Mouse (Mus musculus) gastrocnemius, postnatal 14 days (tissue): ENCODE measurements around the gene Rab17. TPM values are rescaled to one million over a fixed set of nuclear protein-coding genes. Genes with fewer than 3 reads are reported as not detected.
A peak's percentile ranks its signal among the peaks of the same experiment; 100 is the strongest.

Experiments used
- DNase-seq: peaks from one replicate; pipeline ENCODE4 v3.0.0; 2021; ENCODE audit warnings: mixed read lengths
- intact Hi-C: fragments of 180-260 bp; cut with DNase I; formaldehyde crosslinking; loops from one replicate; pipeline ENCODE4 v1.15.1; 2025; ENCODE audit warnings: low total_unique reads
- total RNA-seq, 2 experiments: library from RNA; stranded (reverse); gene quantifications; 2 replicates each; pipeline ENCODE4 v1.2.3; 2021

Gene Rab17
- total RNA-seq, 2 experiments from 2014 or later = 0.31 TPM; not detected in 1

DNA sequence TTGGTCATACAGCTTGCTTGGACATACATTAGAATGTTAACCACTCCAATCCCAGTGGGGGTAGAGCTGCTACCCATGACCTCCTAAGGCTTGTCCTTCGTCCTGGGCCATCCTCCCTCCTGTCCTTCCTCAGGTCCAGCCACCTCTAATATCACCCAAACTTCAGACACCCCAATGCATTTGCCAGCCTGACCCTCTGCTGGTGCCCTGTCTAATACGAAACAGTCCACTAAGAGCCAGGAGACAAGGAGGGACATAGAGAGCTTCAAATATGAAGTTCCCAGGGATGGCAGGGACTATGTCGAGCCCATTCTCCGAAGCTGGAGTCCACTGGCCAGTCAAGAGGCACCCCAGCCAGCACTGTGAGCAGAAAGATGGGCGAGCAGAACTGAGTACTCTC lies 28.2 kb upstream of the Rab17 start:
- intact Hi-C loops = no loop called here
- no peak for DNase-seq

DNA sequence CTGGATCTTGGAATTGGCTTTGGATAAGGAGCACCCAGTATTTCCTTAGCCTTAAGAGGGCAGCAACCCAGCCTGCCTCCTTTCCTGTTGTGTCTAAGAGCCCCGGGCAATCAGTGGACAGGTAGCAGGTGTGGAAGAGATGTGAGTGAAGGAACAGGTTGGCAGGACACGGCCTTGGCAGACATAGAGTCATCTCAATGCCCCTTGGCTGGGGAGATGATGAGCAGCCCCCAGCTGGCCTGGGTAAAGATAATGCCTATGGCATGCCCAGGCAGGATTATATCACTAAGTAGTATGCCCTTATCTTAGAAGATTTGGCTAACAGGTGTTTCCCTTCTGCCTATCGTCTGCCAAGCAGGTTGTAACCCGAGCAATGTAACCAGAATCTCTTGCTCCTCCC lies 27.7 kb upstream of the Rab17 start:
- no peak for DNase-seq
- intact Hi-C loops = no loop called here

DNA sequence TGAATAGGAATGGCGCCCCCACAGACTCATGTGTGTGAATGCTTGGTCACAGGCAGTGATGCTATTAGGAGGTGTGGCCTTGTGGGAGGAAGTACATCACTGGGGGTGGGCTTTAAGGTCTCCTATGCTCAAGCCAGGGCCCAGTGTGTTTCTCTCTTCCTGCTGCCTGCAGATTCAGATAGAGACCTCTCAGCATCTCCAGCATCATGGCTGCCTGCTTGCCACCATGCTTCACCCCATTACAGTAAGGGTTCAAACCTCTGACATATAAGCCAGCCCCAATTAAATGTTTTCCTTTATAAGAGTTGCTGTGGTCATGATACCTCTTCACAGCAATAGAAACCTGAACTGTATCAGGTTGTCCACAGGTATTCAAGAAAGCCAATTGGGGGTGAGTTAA lies 26.5 kb upstream of the Rab17 start:
- intact Hi-C loops = no loop called here
- DNase-seq = no peak

DNA sequence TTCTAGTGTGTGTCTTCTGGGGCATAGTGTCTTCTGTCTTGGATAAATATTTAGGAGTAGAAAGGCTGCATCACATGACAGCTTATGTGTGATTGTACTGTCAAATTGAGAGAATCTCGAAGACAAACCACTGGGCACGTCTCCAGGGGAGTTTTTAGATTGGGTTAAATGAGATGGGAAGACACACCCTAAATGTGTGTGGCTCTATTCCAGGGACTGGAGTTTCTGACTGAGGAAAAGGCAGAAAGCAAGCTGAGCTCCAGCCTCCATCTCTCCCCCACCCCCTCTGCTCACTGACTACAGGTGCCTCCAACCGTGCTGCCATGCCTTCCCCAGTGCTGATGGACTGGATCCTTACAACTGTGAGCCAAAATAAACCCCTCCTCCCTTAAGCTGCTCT lies 11.9 kb upstream of the Rab17 start:
- no peak for DNase-seq
- intact Hi-C loops = no loop called here

DNA sequence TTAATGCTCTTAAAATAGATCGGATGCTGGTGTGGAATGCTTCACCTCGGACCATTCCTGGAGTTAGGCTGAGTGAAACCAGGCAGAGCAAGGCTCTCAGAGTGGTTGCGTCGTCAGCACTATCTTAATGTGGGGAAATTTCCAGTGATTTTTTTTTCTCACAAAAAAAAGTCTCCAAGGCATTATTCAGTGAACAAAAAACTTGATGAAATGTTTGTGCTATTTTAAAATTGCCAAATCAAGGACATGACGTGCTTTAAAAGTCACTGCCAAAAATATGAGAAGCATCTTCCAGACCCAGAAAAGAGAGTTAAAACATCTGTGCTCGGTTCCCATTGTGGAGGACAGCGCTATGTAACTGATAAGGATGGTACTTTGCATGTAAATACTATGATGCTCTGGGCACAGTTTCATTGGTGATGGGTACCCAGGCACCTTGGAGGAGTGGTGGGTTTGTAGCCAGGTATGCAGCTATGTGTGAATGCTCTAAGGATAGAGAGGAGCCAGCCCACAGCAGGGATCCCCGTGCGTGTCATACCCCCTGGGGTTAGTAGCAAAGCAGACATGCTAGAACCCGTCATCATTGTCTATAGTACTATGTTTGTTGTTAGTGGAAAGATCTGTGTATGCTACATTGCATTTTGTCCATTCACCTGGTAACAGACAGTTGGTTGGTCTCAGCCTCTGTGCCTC lies 11.3 kb upstream of the Rab17 start:
- DNase-seq = no peak
- intact Hi-C loops = no loop called here

DNA sequence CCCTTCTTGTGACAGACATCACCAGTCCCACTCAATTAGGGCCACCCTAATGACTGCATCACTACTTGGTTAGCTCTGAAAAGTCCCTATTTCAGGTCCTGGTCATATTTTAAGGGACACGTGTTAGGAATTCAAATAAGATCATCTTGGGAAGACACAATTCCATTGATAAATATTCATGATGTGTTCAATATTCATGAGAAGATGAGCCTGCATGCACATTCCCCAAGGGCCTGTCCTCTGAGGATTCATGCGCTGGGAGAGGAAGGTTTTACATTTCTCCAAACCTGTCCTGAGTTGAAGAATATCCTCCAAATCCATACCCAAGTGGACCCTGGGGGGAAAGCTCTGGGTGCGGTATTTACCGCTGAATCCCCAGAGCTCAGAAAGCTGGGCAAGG lies 6.5 kb upstream of the Rab17 start:
- intact Hi-C loops = no loop called here
- no peak for DNase-seq

DNA sequence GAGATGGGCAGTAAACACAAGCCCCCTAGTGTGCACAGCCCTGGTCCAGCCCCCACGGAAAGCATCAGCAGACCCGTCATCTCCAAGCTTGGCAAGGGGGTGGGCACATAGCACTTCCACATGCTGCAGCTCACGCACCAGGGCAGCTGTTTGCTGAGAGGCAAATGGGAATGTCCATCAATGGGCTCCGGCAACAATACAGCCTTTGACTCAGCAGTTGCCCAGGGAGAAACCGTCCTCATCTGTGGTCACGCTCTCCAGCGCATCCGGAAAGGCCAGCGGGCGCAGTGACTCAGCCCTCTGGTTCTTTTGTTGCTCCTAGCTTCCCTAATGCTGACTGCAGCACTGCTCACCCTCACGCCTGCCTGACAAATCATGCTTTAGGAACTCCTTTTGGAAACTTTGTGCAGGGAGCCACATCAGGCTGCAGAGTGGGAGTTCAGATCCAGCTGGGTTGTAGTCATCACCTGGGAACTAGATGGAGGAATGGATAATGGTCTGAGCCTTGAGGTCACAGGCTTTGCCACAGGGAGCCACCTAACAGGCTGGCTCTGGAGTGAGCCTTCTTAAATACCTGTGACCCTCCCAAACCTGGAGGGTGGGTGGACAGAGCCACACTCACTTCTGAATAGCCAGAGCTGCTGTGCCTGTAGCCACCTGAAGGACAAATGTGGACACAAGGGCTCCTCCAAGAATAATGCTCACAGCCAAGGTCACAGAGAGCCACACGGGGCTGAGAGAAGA lies 5.6 kb upstream of the Rab17 start:
- peak; percentile 44 for DNase-seq
- intact Hi-C loops = loop anchor here (5.0 kb wide), 1 partner anchor 122 kb away; no protein-coding TSS in a partner anchor

DNA sequence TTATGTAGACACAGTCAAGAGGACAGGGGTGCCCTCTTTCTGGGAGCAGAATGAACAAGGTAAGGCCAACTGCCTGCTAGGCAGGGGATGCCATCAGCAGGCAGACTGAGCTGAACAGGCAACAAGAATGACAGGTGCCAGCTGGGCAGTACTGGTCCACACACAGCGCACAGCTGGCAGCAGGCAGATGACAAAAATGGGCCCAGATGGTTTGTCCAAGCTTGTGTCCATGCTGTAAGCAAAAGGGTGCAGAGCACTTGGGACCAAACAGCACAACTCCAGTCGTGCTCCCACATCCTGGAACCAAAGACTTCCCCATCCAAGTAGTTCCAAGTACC lies 4.1 kb upstream of the Rab17 start:
- DNase-seq = no peak
- intact Hi-C loops = loop anchor here (5.0 kb wide), 1 partner anchor 124 kb away; no protein-coding TSS in a partner anchor

DNA sequence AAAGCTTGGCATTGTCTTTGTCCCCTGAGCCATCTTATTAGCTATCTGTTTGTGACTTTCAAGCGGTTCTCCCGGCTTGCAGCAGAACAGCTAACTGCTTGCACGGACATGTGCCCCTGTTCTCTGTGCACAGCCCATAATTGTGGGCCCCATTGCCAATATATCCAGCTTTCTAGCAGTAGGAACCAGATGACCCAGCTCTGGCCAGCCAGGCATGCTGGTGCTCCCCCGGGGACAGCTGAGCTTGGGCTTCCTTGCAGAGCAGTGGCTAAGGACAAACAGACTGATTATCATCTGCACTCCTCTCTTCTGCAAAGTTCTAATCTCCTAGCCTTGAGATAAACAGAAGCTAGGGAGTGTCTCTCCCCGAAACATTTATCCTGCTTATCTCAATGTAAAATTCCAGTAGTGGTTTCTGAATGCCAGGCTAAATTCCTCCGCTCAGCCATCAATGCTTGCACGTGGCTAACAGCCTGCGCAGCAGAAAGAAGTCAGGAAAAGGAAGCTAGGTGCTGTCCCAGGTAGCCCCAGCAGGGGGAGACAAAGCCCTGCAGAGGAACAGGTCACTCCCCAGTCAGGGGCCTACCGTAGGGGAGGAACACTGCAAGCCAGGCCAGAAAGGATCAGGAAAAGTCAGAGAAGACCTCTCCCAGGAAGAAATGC lies 3.6 kb upstream of the Rab17 start:
- intact Hi-C loops = loop anchor here (5.0 kb wide), 1 partner anchor 124 kb away; no protein-coding TSS in a partner anchor

DNA sequence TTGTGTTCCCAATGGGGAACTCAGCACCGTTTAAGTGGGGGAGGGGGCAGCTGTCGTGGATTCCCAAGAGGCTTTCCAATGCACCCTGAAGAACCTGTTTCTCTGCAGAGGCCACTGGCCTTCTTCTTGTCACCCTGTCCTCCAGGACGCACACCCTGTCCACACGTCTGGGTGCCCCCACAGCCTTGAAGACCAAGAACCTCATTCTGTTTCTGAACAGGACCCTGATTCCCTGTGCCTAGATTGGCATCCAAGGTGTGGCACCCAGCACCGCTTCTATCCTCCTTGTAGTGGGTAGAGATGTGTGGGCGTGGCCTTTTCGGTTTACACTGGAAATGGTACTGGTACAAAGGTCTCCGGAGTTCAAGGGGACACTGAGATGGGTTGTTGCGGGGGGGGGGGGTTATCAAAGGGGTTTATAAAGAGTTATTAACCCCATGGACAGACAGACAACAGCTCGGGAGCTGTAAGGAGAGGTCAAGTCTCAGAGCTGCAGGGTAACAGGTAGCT lies 475 bp upstream of the Rab17 start:
- no peak for DNase-seq
- intact Hi-C loops = loop anchor here (5.0 kb wide), 1 partner anchor 127 kb away; no protein-coding TSS in a partner anchor

More for the DNA sequence above, 3.6 kb upstream of the Rab17 start:
- peak; percentile 91 for DNase-seq

DNA sequence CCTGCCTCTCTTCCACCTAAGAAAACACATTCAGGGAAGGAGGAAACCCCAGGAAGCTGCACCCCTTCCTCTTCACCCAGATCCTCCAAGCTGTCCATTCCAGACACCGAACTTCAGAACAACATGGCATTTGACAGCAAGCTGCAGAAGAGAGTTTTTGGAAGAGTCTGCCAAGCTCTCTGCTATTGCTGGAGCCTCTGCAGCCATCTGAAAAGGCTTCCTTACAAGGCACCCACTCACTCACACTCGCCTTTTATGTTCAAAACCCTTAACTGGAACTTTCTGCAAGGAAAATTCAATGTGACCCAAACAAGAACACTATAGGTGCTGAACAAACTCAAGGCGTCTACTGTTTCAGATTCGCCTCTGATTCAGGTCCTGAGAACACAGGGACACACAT lies 812 bp downstream of the Rab17 start:
- intact Hi-C loops = no loop called here
- no peak for DNase-seq

DNA sequence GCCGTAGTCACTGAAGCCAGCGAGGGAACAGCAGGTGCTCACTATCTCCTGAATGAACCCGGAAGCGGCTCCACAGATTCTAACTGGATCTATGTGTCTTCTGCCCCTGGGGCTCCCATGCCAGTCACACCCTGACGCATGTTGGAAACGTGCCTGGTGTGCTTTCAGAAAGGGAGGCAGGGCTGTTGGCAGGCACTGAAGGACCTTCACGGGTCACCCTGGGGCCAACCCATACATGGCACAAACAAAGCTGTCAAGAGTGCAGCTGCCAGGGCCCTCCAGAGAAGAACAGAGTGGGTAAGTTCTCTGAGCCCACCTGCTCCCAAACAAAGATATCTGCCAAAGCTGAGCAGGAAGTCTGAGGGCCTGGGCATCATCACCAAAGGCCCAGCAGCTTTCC lies 1.9 kb downstream of the Rab17 start:
- intact Hi-C loops = no loop called here
- peak; percentile 56 for DNase-seq

DNA sequence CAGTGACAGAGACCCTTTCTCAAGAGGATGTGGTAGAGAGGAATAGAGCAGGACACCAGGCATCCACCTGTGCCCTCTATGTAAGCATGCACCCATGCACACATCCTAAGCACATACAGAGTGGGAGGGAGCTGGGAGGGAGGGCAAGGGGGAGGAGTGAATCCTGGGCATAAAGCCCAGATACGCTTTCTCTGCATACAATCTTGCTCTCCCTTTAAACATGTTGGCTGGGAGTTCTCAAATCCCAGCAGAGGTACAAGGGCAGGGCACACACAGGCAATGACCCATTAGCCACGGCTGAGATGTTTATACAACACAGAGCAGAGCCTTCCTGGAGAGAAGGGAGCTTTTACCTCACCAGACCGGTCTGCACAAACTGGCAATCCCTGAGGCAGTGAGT lies 6.5 kb downstream of the Rab17 start:
- DNase-seq = no peak
- intact Hi-C loops = no loop called here

DNA sequence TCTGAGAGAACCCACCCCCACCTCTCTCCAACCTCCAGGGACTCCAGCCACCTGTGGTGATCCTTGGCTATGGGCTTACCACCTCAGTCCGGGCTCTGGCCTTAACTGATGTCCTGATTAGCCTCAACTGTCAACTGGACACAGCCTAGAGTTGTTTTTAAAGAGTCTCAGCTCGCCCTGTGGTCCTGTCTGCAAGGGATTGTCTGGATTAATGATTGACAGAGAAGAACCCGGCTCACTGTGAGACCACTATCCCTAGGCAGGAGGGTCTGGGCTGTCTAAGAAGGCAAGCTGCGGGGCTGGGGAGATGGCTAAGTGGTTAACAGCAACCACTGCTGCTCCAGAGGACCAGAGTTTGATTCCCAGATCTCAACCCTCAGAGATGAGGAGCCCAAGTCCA lies 6.9 kb downstream of the Rab17 start:
- no peak for DNase-seq
- intact Hi-C loops = no loop called here

DNA sequence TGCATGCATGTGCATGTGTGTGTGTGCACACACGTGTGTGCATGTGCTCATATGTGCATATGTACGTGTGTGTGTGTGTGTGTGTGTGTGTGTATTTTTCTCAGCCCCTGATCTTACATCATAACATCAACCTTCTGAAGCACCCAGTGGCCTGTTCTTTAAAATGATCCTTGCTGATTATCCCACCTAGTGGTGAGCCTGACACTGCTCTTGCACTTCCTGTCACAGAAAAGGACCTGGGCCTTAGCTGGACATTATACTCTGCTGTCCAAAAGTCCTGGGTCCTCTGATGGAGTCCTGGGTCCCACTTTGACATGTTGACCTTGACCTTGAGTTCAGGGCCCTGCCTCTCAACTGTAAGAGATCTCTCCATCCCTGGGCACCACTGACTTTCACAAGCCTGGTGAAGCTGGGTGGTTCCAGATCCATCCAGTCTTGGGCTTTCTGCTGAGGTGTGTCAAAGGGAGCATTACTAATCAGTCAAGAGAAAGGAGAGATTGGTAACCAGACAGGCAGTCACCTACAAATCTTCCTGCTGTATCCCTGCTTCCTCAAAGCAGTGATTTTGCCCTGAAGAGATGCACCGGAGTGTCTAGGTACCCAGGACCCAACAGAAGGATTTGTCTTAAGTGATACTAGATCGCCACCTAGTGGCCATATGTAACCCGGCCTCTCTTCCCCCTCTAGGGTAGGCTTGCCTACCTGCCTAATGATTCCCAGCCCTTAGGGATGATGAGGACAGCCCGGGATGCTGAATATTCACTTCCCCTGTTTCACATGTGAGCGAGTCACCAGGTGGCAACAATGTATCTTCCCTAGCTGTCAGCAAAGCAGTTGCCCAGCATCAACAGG lies 13.0 kb downstream of the Rab17 start:
- peak; percentile 57 for DNase-seq
- intact Hi-C loops = loop anchor here (2.0 to 5.0 kb wide), 3 partner anchors 28 to 304 kb away; no protein-coding TSS in a partner anchor

DNA sequence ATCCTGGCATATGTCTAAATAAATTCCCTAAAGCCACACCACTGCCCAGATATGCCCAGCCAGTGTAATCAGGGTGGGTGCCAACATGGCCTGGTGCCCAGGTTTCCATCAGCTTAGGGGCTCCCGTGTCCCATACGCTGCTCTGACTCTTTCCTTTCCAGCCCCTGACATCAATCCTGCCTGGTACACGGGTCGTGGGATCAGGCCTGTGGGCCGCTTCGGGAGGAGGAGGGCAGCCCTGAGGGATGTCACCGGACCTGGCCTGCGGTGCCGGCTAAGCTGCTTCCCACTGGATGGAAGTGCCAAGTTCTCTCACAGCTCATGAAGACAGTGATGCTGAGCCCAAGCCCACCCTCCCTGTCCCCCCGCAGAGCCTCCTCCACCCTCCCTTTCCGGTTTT lies 15.8 kb downstream of the Rab17 start:
- intact Hi-C loops = no loop called here

DNA sequence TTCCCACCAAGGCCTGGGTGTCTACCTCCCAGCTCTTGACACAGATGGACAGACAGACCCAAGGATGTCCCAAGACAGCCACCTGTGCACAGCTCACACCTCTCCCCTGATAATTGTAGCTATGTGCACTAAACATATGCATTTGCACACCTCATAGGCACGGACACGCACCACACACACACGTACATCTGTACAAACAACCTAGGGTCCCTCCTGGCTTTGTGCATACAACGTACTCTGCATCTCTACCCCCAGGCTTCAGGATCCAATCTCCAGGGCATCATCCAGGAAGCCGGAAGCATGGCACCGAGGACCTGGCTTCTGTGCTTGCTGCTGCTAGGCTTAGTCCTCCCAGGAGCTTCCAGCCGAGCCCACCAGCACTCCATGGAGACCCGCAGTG lies 16.7 kb downstream of the Rab17 start, which contains the start of gene Prlh:
Gene Prlh, plus strand, starts transcription at position 301 of the 400 bp plus-strand sequence.
- DNase-seq = no peak
- intact Hi-C loops = no loop called here

More for the DNA sequence above, 15.8 kb downstream of the Rab17 start:
- DNase-seq = no peak

DNA sequence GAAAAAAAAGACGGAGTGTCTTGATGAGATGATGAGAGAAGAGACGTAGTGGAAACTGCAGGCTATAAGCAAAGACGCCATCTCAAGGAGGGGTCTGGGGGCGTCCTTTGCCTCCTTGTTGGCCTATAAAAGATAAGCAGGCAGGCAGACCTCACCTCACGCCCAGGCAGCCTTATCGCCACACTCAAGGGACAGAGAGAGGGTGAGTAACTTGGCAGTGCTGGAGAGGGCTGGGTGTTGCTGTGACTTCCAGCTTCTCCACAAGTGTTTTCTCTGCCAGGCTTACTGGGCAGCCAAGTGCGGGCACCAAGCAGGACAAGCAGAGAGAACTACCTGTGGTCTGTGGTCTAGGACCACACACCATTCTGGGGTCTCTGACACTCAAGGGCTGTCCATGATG lies 17.8 kb downstream of the Rab17 start:
- DNase-seq = no peak
- intact Hi-C loops = no loop called here

DNA sequence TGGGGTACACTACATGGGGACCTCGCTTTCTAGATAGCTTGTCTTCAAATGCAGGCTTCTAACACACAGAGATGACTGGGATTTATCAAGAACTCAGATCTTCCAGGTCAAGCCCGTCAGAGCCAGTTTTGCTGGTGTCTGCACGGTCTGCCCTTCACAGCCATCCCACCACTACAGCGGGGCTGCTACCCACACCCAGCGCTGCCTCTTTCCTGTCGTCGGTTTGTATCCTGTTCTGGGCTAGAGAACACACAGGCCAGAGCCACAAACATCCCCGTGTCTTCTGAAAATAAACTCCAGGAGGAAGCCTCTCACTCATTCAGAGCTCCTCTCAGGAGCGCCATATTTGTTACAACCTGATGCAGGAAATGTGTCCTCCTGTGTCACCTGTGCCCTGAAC lies 20.2 kb downstream of the Rab17 start:
- intact Hi-C loops = no loop called here
- no peak for DNase-seq
